Mouse (Mus musculus) cerebellum, postnatal 36 days (tissue): Measurements from ENCODE around the gene Ets1.
A peak's percentile ranks its signal among the peaks of the same experiment; 100 is the strongest.

Experiments
- DNase-seq, 2 experiments: peaks; one replicate each; pipeline ENCODE4 v3.0.0; 2021 to 2022; ENCODE audit warnings: mixed read lengths in 2 of 2

Ets1 gene

DNA sequence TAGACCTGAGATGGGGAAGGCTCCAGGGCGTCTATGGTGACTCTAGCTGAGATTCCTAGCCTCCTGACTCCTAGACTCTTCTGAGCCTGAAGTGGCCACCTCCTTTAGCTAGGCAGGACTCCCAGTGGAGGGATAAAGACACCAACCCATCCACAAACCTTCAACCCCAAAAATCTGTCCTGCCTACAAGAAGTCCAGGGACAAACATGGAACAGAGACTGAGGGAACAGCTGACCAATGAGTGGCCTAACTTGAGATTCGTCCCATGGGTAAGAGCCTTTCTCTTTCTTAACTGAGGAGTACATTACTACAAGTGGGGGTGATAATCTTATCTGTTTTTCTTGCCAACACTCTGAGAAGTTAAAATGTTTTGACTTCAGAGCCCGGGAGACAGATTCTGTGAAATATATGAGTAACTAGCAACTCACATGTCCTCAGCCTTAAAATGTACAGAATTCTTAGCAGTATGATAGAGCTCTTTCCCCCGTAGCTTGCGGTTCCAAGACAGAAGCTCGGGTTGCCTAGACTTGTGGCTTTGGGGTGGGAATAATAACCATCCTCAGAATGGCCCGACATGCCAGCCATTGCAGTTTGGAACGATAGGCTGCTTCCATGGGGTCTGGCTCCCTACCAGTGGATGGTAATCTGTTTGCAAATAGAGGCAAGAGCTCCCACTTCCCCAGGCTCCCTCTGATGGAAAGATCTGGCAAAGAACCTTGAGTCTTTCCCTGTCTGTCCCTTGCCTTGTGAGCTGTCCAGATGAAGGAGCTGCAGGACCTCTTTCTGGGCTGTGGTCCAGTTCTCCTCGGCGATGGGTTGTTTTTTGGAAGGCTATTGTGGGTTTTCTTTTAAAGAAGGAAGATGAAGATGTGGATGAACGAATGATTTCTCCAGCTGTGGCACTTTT lies 30.8 kb downstream of the Ets1 start:
- DNase-seq = peak; percentile 15 to 20

DNA sequence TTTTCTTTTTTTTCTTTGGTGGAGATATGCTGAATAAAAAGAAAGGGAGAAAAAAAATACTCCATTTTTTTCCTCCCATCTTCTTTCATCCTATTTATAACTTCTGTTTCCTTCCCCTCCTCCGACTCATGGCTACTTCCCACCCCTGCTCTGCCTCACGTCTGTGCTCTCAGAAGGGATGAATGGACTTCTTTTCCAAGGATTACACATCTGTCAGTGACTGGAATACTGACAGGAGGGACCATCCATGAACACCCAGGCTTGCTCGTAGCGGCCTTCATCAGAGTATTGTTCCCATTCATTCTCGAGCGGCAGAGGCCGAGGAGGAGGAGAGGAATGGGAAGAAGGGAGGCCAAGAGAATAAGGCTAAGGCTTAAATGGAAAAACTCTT lies 31.5 kb downstream of the Ets1 start:
- no peak for DNase-seq

DNA sequence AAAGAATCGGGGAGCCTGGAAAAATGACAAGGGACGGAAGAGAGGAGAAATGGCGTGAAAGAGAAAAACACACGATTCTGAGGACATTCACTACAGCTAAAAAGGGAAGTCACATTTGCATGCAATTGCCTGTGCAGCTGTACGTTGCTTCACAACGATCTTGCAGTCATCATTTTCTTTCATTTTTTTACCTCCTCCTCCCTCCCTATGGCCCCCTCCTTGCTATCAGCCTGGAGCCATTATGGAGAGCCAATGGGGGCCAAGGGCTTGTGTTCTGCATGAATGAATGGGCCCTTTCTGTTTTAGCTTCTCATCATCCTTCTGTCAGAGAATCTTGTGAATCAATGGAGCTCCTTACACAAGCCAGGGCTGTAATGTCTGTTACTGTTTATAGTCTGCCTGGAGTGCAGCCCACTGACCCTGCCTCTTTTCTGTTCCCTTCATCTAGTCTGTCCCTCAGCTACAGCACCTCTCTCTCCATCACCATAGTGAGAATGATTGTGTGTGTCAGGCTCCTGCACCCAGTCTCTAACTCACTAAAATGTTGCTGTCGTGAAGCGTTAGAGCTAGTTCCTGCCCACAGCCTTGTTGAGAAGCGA lies 32.2 kb downstream of the Ets1 start:
- DNase-seq = no peak

DNA sequence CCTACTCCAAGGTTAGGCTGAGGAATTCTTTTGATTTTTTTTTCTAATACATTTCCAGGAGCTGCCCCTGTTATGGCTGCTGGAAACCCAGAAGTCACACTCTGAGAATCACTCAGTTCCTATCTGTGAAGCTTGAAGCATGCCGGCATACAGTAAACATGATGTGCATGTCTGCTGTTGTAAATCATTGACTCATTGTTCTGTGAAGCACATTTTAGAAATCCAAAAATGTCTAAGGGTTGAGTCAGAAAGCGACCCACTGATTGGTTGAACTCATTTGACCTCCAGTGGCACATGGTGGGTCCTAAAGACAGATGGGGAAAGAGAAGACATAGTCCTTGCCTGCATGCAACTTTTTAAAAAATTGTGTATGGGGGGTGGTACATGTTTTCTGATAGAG lies 33.4 kb downstream of the Ets1 start:
- DNase-seq = no peak

DNA sequence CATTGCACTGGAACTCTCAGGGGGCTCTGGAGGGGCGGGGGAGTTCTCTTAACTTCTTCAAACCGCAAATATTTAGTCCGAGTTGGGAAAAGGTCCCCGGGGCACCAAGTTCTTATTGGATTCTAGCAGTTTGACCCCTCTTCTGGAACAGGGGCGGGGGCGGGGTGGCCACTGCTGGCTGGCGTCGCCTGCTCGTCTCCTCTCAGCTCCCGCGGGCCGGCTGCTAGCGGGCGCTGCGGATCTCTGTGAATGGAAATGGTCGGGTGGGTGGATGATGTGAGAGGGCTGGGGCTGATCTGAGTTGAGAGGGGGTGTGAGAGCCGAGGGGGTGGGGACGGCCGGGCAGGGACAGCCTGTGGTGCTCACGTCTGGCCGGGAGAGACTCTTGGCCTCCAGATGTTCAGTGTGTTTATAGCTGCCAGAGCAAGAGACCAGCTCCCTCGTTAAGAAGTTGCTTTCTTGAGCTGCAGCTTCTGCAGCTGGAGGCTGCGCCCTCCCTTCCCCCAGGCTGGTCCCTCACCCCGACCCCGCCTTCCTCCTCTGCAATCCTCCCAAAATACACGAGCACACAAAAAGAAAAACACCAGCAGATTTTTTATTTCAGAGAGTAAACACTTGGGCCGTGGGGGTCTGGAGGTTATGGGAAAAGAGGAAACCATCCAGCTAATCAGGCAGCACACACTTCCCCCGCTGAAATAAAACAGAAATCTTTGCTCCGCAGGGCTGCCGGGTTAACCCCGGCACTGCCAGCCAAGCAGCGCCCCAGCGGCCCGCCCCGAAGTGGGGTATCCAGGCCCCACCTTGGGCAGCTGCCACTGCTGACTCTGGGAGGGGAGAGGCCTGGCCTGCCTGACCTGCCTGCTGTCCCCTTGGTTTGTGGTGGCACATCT lies 36.2 kb downstream of the Ets1 start:
- no peak for DNase-seq

DNA sequence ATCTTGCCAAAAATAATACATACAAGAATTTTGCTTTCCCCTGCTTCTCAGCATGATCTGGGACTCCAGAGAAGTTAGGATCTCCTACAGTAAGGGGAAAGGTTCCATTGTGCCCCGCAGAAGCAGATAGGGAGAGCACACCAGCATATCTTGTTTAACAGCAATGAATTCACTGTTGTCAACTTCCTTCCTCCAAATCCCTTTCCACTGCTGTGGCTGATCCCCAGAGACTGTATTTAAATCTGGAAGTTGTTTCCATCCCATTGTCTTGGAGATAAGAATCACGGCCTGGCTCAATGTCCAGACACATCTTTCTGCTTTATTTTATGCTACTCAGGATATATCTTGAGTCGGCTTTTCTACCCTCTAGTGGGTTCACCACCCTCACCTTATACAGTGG lies 37.9 kb downstream of the Ets1 start:
- no peak for DNase-seq

DNA sequence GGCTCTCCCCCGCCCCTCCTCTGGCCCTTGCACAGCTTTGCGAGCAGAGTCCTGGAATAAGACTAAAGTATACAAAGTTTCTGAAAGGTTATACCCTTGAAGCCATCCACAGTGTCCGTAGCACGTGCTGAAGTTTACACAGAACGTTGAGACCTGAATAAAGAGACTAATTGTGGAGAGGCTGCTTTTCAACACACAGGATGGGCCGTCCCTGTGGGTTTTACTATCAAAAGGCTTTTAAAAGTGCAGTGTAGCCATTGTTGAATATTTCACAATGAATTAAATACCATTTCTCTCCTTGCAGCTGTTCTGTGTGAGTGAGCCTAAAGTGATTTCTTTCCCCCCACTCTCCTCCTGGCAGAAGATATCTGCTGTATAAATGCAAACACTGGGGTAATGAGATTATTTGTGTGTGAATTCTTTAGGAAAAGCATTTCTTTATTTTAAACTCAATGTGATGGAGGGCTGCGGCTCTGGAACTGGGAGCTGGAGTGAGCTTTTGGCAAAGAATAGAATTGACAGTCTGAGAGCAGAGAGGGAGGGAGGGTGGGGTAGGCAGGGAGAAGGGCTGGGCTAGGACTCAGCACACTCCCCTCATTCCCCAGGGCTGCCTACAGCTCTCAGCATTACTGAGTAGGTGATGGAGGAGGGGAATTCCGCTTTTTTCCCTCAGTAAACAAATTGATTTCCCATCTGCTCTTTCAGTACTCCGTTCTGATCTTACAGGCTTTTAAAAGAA lies 39.8 kb downstream of the Ets1 start:
- no peak for DNase-seq

DNA sequence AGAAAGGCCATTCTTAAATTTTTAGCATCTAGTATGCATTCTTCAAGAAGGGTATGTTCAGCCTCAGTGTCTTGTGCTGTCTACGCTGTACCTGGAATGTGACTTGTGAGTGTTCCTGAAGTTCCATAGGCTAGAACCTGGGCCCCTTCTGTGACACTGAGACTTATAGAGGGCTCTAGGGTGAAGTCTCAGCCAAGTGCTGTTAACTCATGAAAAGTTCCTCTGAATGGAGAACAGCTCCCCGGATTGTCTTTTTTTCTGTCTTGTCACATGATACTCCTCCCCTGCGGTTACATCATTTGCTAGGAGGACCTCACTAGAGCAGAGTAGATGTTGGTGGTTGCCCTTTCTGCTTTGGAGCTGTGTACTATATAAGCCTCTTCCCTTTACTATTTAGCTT lies 40.5 kb downstream of the Ets1 start:
- no peak for DNase-seq

DNA sequence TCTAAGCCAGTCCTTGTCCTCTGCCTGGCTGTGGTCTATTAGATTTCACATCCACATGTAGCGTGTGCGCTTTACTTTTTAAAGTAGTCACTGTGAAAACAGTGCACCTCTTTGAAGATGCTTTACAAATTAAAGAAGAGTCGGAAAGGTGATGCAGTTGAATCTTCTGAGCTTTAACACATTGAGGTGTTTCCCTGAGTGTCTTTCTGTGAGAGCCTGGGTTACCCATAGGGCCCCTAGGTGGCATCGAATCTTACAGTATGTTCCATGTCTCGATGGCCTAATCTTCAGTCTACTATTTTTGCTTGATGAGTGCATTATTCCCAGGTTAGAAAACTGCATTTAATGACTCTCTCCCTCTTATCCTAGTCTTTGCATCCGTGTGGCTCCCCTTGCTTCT lies 41.6 kb downstream of the Ets1 start:
- no peak for DNase-seq

DNA sequence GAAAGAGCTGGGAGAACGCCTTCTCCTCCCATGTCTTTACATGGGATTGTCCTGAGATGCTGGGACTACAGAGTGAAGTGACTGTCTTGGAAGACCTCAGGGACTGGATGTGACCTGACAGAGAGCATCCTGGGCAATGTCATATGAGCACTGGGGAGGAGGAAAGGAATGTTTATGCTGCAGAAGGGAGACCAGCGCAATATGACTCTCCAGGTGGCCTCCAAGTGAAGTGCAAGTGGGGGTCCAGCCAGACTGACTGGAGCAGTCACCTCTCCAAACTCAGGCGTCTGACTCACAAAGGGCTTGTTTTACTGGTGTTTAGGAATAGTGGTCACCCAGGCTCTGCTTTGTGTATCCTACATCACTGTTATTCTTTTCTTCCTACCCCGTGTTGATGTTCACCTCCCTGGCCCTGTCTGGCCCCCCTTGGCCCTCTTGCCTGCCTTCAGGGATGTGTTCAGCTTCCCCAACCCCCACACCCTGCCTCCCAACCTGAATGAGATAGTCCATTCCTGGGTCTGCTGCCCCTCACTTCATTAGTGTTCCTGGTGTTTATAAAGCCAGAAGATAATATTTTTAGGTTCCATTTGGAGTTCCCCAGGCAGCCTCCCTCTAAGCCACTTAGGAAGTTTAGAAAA lies 42.2 kb downstream of the Ets1 start:
- no peak for DNase-seq

DNA sequence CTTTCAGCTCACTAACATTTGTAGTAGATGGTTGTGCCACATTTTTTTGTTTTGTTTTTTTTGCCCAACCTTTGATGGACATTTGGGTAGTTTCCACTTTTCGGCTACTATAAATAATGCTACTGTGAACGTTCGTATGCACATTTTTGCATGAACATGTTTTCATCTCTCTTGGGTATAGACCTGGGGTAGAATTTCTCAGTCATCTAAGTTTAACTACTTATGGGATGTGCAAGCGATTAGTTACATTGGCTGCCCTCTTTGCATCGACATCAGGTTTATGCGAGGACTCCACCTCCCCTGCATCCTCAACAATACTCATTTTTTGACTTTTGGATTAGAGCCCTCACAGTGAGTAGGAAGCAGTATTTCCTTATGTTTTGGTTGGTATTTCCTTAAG lies 43.5 kb downstream of the Ets1 start:
- no peak for DNase-seq

DNA sequence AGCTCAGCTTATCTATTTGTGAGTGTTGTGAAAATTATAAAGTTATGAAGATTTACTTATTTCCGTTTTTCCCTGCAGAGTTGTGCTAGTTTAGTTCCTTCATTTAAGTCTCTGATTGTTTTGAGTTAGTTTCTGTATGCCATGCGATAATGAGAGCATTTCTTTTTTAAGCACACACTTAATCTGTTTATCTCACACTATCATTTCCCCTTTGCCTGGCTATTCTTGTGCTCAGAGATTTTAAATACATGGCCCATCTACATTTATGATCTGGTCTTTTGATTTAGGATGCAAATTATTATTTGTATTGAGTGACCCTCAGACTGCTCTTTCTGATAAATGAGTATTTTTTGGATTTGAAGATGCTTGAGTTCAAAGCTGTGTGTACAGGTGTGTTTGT lies 44.2 kb downstream of the Ets1 start:
- no peak for DNase-seq

DNA sequence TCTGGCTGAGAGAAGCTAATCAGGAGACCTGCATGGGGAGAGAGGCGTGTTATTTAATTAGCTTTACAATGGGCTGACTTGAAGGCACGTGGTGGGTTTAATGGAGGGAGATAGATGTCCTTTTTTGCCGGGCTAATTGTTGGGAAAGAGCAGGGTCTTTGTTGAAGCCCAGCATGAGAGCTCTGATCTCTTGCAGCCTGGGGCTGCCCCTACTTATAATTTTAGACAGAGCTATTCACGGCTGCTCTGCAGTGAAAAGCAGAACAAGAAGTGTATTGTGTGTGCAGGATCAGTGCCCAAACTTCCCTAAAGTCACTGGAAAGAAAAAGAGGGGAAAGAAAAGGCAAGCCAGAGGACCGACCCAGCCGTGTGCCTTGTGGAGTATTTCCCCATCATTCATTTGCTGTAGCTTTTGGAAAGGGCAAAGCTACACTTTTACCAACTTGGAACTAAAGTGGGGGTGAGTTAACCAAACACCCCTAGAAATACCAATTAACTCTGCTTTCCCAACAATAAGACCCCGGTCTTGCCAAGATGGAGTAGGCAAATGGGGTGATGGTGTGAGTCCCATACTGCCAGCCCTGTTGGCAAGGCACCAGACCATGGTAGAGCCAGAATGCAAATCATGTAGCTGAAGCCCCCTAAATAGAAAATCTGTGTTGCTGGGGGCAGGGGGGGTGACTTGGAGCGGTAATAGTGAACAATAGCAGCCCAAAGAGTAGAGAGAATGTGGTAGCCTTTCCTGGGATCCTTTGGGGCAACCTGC lies 50.0 kb downstream of the Ets1 start:
- no peak for DNase-seq

DNA sequence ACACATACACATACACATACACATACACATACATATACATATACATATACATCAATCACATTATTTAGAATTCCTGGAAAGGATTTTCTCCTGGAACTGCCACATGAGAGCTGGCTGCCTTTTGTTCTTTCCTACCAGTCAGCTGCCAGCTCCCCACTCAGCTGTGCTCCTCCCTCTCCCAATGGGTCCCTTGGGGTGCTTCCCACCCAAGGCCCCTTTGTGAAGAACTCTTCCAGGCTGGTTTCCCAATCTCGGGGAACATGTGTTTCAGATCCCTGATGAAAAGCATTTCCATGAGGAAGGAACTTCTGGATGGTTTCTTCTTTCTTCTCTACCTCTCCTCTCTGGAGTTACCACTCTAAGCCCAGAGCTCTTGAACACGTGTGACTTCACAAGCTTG lies 52.3 kb downstream of the Ets1 start:
- no peak for DNase-seq

DNA sequence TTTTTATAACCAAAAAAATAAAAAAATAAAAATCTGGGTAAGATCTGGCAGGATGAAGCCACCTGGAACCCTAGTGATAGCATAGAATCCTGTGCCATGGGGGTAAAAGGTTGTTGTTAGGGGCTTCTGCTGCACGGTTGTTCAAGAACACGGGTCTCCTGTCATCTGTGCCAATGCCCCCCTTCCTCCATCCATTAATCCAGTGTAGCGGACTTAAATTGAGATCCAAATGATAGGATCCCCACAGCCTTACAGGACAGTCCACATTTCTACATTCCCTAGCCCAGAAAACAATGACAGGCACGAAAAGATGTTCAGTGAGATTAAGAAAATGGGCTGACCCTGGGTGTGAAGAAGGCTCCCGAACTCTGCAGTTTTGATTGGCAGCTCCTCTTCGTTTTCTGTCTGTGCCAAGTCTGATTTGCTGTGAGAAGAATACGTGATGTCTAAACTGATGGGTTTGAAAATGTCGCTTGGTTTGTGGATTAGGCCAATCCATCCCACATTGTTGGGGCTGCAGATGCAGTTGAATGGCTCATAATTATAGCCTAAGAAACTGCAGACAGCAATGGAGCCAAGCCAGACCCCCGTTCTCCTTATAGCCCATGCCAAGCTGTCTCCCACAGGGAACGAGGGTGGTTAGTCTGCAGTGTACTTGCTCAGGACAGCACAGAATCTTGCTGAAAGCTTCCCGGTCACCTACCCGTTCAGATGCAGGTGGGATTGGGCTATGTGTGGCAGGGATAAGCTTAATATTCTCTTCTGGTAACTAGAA lies 55.3 kb downstream of the Ets1 start:
- no peak for DNase-seq

DNA sequence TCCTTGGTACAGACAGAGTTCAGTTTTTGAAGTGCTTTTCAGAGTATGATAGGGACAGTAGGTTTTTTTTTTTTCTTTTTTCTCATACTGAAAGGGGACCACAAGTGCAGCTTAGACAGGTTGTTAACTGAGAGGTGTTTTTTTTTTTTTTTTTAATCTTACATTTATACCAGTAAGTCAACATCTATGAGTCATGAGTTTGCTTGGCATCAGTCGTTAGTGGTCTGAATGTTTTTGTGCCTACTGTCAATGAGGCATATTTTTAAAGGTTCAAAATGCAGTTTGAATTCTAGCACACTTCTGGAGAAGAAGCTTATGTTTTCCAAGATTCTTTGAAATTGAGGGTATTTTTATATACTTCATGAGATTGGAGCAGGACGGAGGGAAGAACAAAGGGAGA lies 56.9 kb downstream of the Ets1 start:
- DNase-seq = no peak

DNA sequence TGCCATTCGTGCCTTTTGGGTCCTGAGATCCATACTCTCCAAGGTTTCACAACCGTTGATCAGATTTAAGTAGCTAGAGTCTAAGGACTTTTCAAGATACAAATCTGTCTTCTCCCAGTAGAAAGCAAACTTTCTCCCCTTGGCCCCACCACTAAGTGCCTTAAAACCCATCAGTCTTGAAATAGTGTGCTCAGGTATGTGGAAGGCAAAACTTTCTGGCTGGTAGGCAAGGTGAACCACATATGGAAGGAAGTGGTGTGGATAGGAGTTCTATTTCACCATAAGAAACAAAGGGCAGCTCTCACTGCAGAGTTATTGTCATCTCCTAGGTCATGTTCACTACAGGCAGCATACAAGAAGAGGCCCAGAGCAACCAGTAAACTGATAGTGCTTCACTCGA lies 57.4 kb downstream of the Ets1 start:
- DNase-seq = no peak

DNA sequence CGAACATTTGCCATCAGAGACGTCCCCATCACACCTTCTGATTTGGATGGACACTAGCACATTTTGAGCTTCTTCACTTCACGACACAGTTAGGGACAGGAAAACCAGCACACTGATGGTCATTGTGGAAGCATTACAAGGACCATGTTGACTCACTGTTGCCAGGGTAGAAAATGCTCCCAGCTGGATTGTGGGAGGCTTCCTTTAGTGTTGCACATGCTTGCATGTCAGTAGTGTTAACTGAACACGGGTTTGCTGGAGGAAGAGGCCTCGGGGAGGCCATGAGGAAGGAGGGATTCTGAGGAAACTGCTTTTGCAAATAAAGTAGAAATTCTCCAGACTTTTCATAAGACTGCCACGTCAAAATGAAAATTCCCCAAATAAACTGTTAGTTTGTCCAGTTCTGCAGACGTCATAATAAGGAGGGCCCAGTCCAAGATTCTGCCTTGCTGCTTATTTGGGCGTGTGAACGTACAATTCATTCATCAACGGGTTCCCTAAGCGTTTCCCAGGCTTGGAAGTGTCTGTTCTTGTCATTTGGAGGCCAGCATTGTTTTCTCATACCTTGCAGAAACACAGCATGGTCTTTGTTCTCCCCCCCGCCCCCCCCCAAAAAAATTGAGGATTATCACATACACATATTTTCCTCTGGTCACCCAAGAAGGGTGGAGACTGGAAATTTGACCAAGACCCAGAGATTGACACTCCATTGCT lies 58.2 kb downstream of the Ets1 start:
- no peak for DNase-seq

DNA sequence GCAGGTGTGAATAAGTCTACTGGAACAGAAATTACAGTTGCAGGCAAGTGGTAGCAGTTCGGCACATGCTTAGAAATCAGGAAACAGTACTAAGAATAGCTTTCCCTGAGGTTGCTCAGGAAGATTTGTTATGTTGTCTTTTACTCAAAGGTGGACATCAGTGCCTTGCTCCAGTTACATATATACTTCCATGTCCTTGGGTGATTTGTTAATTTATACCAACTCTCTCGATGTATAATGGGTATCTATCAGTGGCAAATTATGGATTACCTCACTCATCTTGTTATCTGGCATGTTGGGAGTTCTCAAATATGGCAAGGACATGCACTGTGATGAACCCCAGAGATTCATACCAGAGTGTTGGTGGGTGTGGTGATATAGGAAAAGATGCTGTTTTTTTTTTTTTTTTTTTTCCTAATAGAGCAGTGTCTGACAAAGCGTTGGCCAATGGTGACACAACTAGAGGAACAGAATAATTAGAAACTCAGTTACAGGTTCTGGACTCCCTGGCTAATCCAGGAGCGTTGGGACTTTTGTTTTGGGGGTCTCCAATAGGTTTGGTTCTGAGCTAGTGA lies 59.0 kb downstream of the Ets1 start:
- no peak for DNase-seq
